Mouse (Mus musculus) embryonic facial prominence, embryonic 13.5 days (tissue): Measurements from ENCODE around the gene Slamf8. TPM values are rescaled to one million over a fixed set of nuclear protein-coding genes. Genes with fewer than 3 reads are reported as not detected.

Experiments
- polyA plus RNA-seq: library from polyadenylated mRNA; unstranded; fragments of >200 nt; fragmentation: Nextera tagmentation; extraction: Ambion mirVana; gene quantifications from 2 replicates; pipeline ENCODE4 v1.2.1, GENCODE M21; 2015

Gene Slamf8
- polyA plus RNA-seq, 1 experiment from 2014 or later, result 0.17 TPM

Other genes with a start within 250 kb of the Slamf8 start
- gene Kcnj10, start 249.4 kb downstream of the Slamf8 start, polyA plus RNA-seq, result 0.06 TPM in 2 replicates
- 6.6 and 7.3 TPM in 2 replicates for gene Pigm, start 214.0 kb downstream of the Slamf8 start, polyA plus RNA-seq
- 0.47 TPM in 1 of 2 replicates, not detected in the other for gene Slamf9, start 115.2 kb downstream of the Slamf8 start, polyA plus RNA-seq
- gene Igsf9, start 108.8 kb downstream of the Slamf8 start, polyA plus RNA-seq, result 75.6 and 83.2 TPM in 2 replicates
- gene Tagln2, start 90.5 kb downstream of the Slamf8 start, polyA plus RNA-seq, result 133 and 135 TPM in 2 replicates
- gene Cfap45, start 69.8 kb downstream of the Slamf8 start, polyA plus RNA-seq, result 2.0 and 2.3 TPM in 2 replicates
- 0.40 and 0.77 TPM in 2 replicates for gene Vsig8, start 34.6 kb downstream of the Slamf8 start, polyA plus RNA-seq
- 0.74 and 0.88 TPM in 2 replicates for gene Fcrl6, start 12.0 kb upstream of the Slamf8 start, polyA plus RNA-seq
- gene Dusp23, start 42.4 kb upstream of the Slamf8 start, polyA plus RNA-seq, result 11.9 and 13.2 TPM in 2 replicates
- 1.1 TPM in 1 of 2 replicates, not detected in the other for gene Crp, start 107.5 kb upstream of the Slamf8 start, polyA plus RNA-seq